Mouse (Mus musculus): Measurements from ENCODE around the gene Tmem184c.

DNA sequence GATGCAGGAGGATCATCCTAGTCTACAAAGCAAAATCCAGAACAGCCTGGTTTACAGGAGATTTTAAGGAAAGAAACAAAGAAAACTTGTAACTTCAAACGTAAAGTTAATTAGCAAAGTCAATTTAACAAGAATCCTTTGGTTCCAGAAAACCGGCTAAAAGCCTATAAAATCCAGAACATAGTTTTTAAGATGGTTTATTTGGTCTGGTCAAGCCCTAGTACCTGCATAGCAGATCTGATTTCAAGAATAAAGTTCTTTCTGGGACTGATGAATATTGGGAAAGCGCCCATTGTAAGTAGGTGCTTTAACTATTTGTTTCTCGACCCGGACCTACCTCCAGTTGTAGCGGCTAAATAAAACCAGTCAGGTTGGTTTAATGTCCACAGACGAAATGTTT, 877 bp downstream of the Tmem184c start:
- no peak for TF ChIP-seq POLR2A (IDR thresholded peaks at IDR 0.05; ENCODE audit: extremely low read depth, insufficient read depth, low read length)
- no peak for TF ChIP-seq CTCF (IDR thresholded peaks at IDR 0.05; ENCODE audit: low read depth, low read length)
